Mouse (Mus musculus) midbrain, embryonic 12.5 days (tissue): ENCODE data around the gene Nagpa. TPM values are rescaled to one million over a fixed set of nuclear protein-coding genes. Genes with fewer than 3 reads are reported as not detected.

ENCODE experiments used
- ATAC-seq: fragments of 200-750 bp; cut with Nextera tagmentation; 2 replicates; pipeline ENCODE4 v1.8.0; 2017; ENCODE audit warnings: low read depth, moderate TSS enrichment, moderate library complexity; ENCODE audit not compliant: low FRiP score
- H3K27ac ChIP-seq: fragments of 300-500 bp; sonication (generic); replicated peaks from 2 replicates; pipeline ENCODE4 v1.5.1; 2016; ENCODE audit warnings: mild to moderate bottlenecking
- H3K27me3 ChIP-seq: fragments of 300-500 bp; sonication (generic); 2 replicates; pipeline ENCODE4 v1.6.1; 2016; ENCODE audit warnings: mild to moderate bottlenecking
- H3K36me3 ChIP-seq: fragments of 300-500 bp; sonication (generic); 2 replicates; pipeline ENCODE4 v1.6.1; 2016
- H3K4me1 ChIP-seq: fragments of 300-500 bp; sonication (generic); 2 replicates; pipeline ENCODE4 v1.6.1; 2016
- H3K4me2 ChIP-seq: fragments of 300-500 bp; sonication (generic); replicated peaks from 2 replicates; pipeline ENCODE4 v1.6.1; 2016; ENCODE audit warnings: mild to moderate bottlenecking, moderate library complexity
- H3K4me3 ChIP-seq: fragments of 300-500 bp; sonication (generic); 2 replicates; pipeline ENCODE4 v1.5.1; 2016; ENCODE audit warnings: mild to moderate bottlenecking
- H3K9ac ChIP-seq: fragments of 300-500 bp; sonication (generic); replicated peaks from 2 replicates; pipeline ENCODE4 v1.6.1; 2016; ENCODE audit warnings: mild to moderate bottlenecking, moderate library complexity
- H3K9me3 ChIP-seq: fragments of 300-500 bp; sonication (generic); 2 replicates; pipeline ENCODE4 v1.6.1; 2016; ENCODE audit warnings: mild to moderate bottlenecking
- WGBS: fragments of 180-500 bp; shearing (Covaris S2); methylation state at CpG from one replicate; pipeline ENCODE4 v1.1.7; 2016; 5-methylcytosine and 5-hydroxymethylcytosine counted together
- polyA plus RNA-seq: library from polyadenylated mRNA; unstranded; fragments of >200 nt; fragmentation: Nextera tagmentation; extraction: Ambion mirVana; gene quantifications from 2 replicates; pipeline ENCODE4 v1.2.1, GENCODE M21; 2016

The Nagpa gene
- polyA plus RNA-seq, 1 experiment from 2014 or later: 11.2 TPM

DNA sequence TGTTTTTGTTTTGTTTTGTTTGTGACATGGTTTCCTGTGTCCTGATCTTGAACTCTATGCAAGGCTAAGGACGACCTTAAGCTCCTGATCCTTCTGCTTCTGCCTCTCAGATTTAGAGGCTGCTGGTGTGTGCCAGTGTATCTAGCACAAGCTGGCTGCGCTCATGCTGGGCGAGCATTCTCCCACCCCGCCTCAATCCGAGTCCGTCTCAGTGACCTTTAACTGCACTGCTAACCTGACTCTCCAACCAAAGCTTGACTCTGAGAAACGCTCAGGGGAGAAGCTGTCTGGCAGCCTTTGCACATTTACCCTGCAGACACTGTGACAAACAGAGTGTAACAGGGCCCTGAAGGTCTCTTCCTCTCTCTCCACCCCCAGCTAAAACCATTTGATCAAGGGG, 18.1 kb downstream of the Nagpa start:
- no peak overlapping the region for H3K4me3 ChIP-seq
- no peaks in the 10 kb centered on the region for H3K36me3 ChIP-seq
- H3K27ac ChIP-seq: no peak overlapping the region
- H3K27me3 ChIP-seq: no peaks in the 10 kb centered on the region
- H3K9me3 ChIP-seq: no peaks in the 10 kb centered on the region
- no peaks in the 10 kb centered on the region for H3K4me1 ChIP-seq
- no peak overlapping the region for H3K9ac ChIP-seq
- WGBS: 67% methylated on average over 7 of the region's 7 CpGs
- H3K4me2 ChIP-seq: no peak overlapping the region
- no peak for ATAC-seq

DNA sequence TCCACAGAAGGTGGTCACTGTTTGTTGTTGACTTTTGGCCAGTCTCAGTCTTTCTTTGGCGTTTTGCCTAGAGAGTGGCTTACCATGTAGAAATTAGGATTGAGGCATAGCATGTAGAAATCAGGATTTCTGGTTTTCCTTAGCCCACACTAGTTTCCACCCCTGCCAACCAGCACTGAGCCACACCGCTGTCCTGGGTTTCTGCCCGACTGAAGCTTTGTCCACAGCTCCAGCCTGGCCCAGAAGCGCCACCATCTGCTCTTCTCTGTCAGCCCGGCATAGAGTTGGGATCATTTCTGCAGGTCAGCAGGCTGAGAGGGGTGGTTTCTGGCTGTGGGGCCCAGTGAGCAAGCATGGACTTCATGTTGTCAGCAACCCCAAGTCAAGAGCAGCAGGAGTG, 18.9 kb downstream of the Nagpa start:
- WGBS: 85% methylated on average over 5 of the region's 5 CpGs
- Histone ChIP-seq H3K4me3 (no peak overlapping the region), H3K27ac (no peak overlapping the region), H3K9ac (no peak overlapping the region), H3K36me3 (no peaks in the 10 kb centered on the region), H3K9me3 (no peaks in the 10 kb centered on the region), H3K4me2 (no peak overlapping the region), H3K4me1 (no peaks in the 10 kb centered on the region), H3K27me3 (no peaks in the 10 kb centered on the region)
- no peak for ATAC-seq

DNA sequence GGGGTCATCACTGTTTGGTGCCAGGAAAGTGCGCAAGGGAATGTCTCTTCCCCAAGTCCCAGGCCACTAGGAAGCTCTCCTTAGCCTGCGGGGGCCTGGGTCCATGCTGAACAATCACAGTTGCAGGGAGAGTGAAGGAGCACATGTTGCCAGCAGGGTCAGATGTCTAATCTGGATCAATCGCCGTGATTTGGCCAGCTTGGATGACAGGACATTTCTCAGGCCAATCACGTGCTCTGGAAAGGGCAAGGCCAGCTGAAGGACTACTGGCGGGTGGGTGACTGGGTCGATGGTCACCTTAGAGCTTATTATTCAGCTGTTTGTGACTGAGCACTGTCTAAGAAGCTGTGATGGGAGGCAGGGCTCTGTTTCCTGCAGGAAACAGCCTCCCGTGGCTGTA, 19.7 kb downstream of the Nagpa start:
- Histone ChIP-seq H3K36me3 (no peaks in the 10 kb centered on the region), H3K4me1 (no peaks in the 10 kb centered on the region), H3K27me3 (no peaks in the 10 kb centered on the region), H3K9me3 (no peaks in the 10 kb centered on the region), H3K4me3 (no peak overlapping the region), H3K9ac (no peak overlapping the region), H3K27ac (no peak overlapping the region), H3K4me2 (no peak overlapping the region)
- ATAC-seq: no peak
- 69% methylated on average over 8 of the region's 8 CpGs for WGBS

DNA sequence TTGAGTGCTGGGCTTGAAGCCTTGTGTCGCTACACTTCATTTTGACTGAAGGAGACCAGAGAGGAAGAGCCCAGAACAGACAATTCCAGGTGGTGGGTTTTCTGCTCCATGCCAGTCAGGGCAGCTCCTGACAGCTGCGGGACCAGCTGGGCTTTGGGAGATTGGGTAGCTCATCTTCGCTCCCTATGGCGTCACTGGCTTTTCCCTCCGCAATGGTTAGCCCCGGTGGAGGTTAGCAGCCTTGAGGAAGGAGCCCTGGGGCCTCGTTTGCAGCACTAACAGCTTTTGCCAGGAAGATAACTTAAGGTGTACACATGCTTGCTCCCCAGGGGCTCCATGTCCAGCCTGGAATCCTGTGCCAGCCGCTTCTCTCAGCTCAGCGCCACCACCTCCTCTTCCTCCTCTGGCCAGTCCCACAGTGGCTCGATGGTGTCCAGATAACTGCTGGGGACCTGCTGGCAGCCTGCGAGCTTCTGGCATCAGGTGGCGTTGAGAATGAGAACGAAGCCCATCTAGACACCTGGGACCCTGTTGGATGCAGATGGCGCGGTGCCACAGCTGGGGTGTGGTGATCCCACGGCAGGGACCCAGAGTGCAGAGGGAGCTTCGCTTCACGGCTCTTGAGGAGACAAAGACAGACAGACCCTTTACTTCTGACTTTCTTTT, 20.4 kb downstream of the Nagpa start:
- Histone ChIP-seq H3K4me3 (no peak overlapping the region), H3K4me1 (no peaks in the 10 kb centered on the region), H3K27ac (no peak overlapping the region), H3K4me2 (no peak overlapping the region), H3K9ac (no peak overlapping the region), H3K27me3 (no peaks in the 10 kb centered on the region), H3K9me3 (no peaks in the 10 kb centered on the region), H3K36me3 (no peaks in the 10 kb centered on the region)
- no peak for ATAC-seq
- 81% methylated on average over 18 of the region's 18 CpGs for WGBS

DNA sequence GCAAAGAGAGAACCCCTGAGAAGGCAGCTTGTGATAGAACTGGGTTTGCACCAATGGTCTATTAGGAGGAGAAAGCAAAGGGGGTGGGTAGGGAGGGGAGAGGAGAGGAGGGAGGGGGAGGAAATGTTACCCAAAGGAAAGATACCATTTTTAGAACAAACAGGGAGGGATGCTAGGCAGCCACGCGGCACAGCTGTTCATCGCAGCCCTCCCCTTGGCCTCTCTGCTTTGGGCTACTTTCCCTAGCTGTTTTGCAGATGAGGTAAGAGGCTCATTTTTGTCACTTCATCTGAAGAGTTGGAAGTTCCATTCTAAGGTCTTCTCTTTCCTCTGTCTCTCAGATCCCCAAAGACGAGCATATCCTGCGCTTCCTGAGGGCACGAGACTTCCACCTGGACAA, 31.2 kb downstream of the Nagpa start:
- no peaks in the 10 kb centered on the region for H3K9me3 ChIP-seq
- H3K27ac ChIP-seq: no peak overlapping the region
- WGBS: 95% methylated on average over 6 of the region's 6 CpGs
- ATAC-seq: no peak
- no peak overlapping the region for H3K4me2 ChIP-seq
- H3K27me3 ChIP-seq: no peaks in the 10 kb centered on the region
- H3K4me3 ChIP-seq: no peak overlapping the region
- no peak overlapping the region for H3K9ac ChIP-seq
- H3K36me3 ChIP-seq: no peaks in the 10 kb centered on the region
- H3K4me1 ChIP-seq: no peaks in the 10 kb centered on the region

DNA sequence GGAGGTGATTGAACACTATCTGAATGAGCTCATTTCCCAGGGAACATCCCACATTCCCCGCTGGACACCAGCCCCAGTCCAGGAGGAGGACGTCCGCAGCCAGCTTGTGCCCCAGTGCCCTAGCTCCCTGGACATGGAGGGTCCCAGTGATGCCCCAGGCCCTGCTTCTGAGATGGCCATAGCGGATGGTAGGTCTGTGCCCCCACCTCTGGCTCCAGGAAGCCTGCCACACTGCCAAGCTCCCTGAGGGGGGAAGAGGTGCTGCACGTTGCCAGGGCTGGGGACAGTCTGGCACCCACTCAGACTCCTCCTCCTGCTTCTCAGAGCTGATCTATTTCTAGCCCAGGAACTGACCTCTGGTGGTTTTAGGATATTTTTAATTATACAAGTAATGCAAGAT, 35.0 kb downstream of the Nagpa start:
- WGBS: 81% methylated on average over 5 of the region's 5 CpGs
- no peak overlapping the region for H3K9ac ChIP-seq
- no peak overlapping the region for H3K4me2 ChIP-seq
- H3K9me3 ChIP-seq: no peaks in the 10 kb centered on the region
- H3K4me1 ChIP-seq: no peaks in the 10 kb centered on the region
- no peak overlapping the region for H3K27ac ChIP-seq
- no peak overlapping the region for H3K4me3 ChIP-seq
- ATAC-seq: no peak
- H3K27me3 ChIP-seq: no peaks in the 10 kb centered on the region
- H3K36me3 ChIP-seq: no peaks in the 10 kb centered on the region

DNA sequence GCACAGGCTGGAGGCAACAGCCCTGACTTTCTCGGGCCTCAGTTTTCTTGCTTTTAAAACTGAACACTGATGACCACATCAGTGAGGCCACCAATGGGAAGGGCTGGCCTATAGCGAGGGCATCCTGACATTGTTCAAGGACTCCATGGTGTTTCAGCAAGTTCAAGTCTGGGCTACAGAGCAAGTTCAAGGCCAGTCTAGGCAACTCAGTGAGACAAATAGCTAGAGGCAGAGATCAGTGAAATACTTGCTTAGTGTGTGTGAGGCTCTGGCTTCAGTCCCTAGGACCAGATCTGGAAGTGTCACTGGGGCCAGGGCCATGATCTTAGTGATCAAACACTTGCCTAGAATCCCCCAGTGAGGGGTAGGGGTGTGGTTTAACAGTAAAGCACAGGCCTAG, 35.8 kb downstream of the Nagpa start:
- no peak for ATAC-seq
- 68% methylated on average over 2 of the region's 2 CpGs for WGBS
- H3K27me3 ChIP-seq: no peaks in the 10 kb centered on the region
- H3K4me2 ChIP-seq: no peak overlapping the region
- no peaks in the 10 kb centered on the region for H3K4me1 ChIP-seq
- no peaks in the 10 kb centered on the region for H3K9me3 ChIP-seq
- H3K4me3 ChIP-seq: no peak overlapping the region
- no peaks in the 10 kb centered on the region for H3K36me3 ChIP-seq
- H3K27ac ChIP-seq: no peak overlapping the region
- no peak overlapping the region for H3K9ac ChIP-seq

DNA sequence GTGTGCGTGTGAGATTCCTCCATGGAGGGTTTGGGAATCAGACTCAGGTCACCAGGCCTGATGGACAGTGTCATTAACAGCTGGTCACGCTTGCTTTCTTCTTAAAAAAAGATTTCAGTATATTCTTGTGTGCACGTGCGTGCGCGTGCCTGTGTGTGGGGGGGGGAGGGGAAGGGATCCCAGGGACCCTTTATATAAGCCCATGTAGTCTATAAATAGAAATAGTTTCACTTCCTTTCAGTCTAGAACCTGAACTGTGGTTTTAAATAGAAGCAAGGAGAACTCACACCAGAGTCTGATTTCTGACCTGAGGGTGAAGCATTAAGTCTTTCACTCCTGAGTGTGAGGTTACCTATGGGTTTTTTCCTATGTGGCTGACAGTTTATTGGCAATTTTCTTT, 39.5 kb downstream of the Nagpa start:
- Histone ChIP-seq H3K27ac (no peak overlapping the region), H3K4me1 (no peaks in the 10 kb centered on the region), H3K9me3 (no peaks in the 10 kb centered on the region), H3K36me3 (no peaks in the 10 kb centered on the region), H3K9ac (no peak overlapping the region), H3K4me3 (no peak overlapping the region), H3K4me2 (no peak overlapping the region), H3K27me3 (peaks cover 3% of the 10 kb centered on the region; the same call in 1 of the 2 replicates)
- WGBS: 84% methylated on average over 6 of the region's 6 CpGs
- ATAC-seq: no peak

DNA sequence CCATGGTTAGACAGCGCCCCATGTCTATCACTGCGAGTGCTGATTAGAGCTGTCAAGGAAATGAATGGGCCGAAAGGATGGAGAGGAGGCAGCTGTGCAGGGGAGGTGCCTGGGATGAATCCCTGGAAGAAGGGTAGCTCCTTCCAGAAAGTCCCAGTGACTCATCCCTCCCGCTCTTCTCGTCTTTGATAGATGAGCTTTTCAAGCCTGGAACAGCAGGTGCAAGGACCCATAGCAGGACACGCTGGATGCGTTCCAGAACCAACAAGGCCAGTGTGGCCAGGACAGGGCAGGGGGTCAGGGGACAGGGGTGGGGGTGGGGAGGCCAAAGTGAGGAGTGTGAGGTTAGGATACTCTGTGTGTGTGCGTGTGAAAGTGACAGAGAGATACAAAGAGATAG, 44.6 kb downstream of the Nagpa start:
- no peaks in the 10 kb centered on the region for H3K4me1 ChIP-seq
- H3K9me3 ChIP-seq: no peaks in the 10 kb centered on the region
- no peak overlapping the region for H3K9ac ChIP-seq
- H3K36me3 ChIP-seq: no peaks in the 10 kb centered on the region
- no peak for ATAC-seq
- 86% methylated on average over 8 of the region's 8 CpGs for WGBS
- H3K27ac ChIP-seq: no peak overlapping the region
- H3K27me3 ChIP-seq: peaks cover 8% of the 10 kb centered on the region; the same call in 1 of the 2 replicates
- no peak overlapping the region for H3K4me3 ChIP-seq
- no peak overlapping the region for H3K4me2 ChIP-seq

DNA sequence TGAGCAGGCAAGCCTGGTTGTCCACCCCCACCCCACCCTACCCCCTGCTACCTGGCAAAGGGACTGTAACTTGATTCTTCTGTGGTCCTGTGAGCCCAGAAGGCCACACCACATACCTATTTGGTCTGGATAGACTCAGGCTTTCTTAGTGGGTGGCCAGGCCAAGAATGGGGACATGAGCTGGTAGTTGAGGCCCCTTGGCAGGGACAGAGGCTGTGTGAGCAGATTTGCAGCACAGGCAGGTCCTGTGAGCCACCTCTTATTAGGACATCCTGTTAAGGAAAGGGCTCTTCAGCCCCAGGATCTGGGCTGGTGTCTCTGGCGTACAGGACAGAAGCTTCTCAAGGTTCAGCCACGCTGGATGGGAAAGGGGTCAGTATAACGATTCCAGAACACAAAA, 46.7 kb downstream of the Nagpa start:
- no peak overlapping the region for H3K4me2 ChIP-seq
- WGBS: 84% methylated on average over 3 of the region's 3 CpGs
- H3K27ac ChIP-seq: no peak overlapping the region
- ATAC-seq: no peak
- H3K4me3 ChIP-seq: no peak overlapping the region
- peaks cover 14% of the 10 kb centered on the region for H3K4me1 ChIP-seq
- H3K9me3 ChIP-seq: no peaks in the 10 kb centered on the region
- no peak overlapping the region for H3K9ac ChIP-seq
- no peaks in the 10 kb centered on the region for H3K36me3 ChIP-seq
- 0 out of 2 replicates have a peak, but pooled peaks cover 5% of the 10 kb centered on the region for H3K27me3 ChIP-seq

DNA sequence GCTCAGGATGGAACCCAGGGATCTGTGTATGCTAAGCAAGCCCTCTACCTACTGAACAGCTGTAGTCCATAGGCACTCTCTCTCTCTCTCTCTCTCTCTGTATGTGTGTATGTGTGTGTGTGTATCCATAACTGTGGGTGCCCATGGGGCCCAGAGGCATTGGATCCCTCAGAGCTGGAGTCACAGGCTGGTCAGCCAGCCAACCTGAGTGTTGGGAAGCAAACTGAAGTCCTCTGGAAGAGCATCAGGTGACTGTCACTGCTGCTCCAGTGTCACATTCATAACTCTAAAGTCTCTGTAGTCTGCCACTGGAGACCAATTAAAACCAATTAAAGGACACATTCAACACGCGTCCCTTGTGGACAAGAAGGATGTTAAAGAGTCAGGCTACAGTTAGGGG, 47.3 kb downstream of the Nagpa start:
- peaks cover 14% of the 10 kb centered on the region for H3K4me1 ChIP-seq
- 69% methylated on average over 2 of the region's 2 CpGs for WGBS
- no peak overlapping the region for H3K27ac ChIP-seq
- no peaks in the 10 kb centered on the region for H3K9me3 ChIP-seq
- H3K36me3 ChIP-seq: no peaks in the 10 kb centered on the region
- 0 out of 2 replicates have a peak, but pooled peaks cover 5% of the 10 kb centered on the region for H3K27me3 ChIP-seq
- H3K4me2 ChIP-seq: no peak overlapping the region
- H3K4me3 ChIP-seq: no peak overlapping the region
- no peak for ATAC-seq
- H3K9ac ChIP-seq: no peak overlapping the region

DNA sequence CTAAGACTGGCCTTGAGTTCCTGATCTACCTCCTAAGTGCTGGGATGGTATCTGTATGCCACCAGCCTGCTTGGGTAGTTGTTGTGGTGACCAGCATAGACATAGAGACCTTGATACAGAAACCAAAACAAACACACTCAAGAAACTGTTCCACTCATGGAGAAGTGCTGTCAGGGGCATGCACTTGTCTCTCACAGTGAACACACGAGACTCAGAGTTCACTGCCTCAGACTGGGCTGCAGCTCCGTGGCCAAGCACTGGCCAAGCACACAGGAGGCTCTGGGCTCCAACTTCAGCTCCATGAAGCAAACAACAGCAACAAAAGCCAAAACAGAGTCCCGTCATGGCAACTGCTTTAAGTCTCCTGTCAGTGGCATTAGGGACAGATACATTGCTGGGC, 48.8 kb downstream of the Nagpa start:
- Histone ChIP-seq H3K4me1 (peaks cover 14% of the 10 kb centered on the region), H3K9ac (no peak overlapping the region), H3K36me3 (no peaks in the 10 kb centered on the region), H3K27ac (no peak overlapping the region), H3K4me2 (no peak overlapping the region), H3K4me3 (no peak overlapping the region), H3K9me3 (no peaks in the 10 kb centered on the region), H3K27me3 (peaks cover 13% of the 10 kb centered on the region; the same call in 1 of the 2 replicates)
- 59% methylated on average over 3 of the region's 3 CpGs for WGBS
- no peak for ATAC-seq
